Mouse (Mus musculus) thymus, adult 18-20 months (tissue): ENCODE measurements around the gene Zg16.
"Not testable (repeated sequence)": the region's sequence is repeated elsewhere in the genome, so short reads cannot be mapped to it uniquely, and the experiment has no call there.

Source experiments
- DNase-seq, 2 experiments: peaks; one replicate each; pipeline ENCODE4 v3.0.0; 2022; ENCODE audit warnings: mixed read lengths in 2 of 2

Zg16 gene

DNA sequence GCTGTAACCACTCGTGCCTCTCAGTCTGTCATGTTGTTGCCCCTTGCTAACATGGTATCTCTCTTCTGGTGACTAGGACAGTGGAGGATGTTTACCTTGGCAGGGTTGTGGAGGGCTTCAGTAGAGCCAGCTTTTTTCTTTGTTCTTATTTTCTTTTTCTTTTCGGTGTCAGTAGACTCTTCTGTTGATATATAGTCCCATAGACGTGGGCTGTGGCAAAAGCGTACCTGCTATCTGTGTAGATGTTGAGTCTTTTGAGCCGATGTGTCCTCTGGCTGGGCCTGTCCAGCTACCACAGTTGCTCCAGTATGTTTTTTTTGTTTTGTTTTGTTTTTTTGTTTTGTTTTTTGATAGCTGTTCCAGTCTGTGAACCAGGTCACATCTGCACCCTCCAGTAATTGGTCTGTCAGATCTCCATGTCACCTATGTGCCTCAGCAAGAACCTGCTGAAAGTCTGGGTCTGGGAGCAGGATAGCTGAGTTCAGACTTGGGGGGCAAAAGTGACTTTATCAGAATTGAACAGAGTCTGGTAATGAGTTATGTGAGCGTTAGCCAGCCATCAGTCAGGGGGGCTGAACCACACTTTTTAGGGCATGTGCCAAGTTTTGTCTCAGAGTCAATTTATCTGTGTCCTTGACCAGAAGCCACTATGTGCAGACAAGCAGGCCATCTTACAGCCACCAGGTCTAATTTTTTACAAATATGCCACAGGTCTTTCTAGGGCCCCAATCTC, at the start of gene Zg16:
Gene Zg16, minus strand, starts transcription at position 51 of the 733 bp plus-strand sequence.
- DNase-seq: not testable (repeated sequence)

DNA sequence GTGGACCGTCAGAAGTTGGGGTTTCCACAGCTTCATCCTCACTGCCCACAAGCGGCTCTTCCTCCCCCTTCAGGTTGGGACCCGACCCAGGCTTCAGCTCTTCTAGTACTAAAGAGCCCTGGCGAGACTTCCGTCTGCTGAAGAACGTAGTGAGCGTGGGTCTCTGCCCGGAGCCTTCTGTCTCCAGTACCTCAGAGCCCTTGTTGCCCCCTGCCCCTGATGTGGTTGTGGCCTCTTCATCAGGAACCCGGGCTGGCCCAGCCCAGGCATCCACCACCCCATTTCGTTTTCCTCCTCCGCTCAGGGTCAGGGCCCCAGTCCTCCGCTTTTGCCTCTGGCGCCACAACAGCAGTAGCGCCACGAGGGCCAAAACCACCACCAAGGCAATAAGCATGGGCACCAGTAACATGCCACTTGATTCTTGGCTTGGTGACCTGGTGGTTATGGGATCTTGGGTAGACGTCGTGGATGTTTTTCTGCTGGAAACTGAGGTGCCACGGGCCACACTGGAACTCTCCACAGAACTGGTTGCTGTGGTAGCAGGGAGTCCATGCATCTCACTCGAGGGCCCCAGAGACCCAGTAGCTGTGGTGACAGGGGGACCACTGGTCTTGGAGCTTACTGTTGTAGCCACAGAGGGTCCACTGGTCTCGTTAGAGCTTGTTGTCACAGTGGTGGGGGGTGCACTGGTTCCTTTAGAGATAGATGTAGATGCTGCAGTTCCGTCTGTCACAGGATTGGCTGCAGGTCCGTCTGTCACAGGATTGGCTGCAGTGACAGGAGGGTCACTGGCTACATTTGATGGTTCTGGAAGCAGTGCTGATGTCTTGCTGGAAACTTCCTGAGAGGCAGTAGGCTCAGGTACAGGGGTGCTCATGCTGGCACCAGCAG, 49.3 kb upstream of the Zg16 start:
- peak in 1 of 2 experiments; percentile 52 for DNase-seq

DNA sequence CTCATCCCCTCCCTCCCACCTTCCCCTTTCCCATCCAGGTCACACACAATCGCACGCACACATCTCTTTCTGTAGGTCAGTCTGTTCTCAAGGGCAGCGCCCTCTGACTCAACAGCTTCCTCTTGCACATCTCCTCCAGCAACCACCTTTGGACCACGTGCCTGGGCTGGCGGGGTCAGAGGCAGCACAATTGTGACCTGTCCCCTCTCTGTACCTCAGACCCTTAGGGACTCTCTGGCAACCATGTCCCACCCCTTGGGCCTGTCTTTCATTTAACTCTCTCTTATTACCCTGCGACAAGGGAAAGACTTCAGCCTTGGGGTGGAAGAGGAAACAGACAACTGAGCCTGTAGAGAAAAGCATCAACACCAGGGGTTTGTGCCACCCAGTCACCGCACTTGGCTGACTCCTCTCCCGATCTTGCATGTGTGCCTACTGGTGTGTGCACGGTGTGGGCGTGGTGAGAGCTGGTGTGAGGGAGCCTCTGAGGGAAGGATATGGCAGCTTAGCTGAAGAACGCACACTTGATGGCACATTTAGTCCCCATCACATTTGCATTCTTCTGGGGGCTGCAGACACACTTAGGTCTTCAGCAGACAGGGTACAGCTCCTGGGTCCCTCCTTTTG, 47.8 kb upstream of the Zg16 start:
- peak; percentile 34 to 55 for DNase-seq

DNA sequence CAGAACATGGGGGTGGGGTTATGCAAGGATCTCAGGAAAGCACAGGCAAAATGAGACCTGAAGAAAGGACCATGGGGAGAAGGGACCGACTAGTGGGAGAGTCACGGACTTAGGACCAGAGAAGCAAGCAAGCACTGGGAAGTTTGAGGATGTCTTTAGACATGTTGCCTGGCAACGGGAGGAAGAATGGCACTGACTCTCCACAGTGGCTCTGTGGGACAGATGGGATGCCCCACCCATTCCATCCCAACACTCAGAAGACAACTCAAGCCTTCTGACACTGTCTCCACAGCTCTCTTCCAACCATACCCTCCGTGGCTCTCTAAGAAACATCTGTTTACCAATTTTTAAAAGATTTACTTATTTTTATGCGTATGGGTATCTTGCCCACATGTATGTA, 46.0 kb upstream of the Zg16 start:
- DNase-seq: no peak

DNA sequence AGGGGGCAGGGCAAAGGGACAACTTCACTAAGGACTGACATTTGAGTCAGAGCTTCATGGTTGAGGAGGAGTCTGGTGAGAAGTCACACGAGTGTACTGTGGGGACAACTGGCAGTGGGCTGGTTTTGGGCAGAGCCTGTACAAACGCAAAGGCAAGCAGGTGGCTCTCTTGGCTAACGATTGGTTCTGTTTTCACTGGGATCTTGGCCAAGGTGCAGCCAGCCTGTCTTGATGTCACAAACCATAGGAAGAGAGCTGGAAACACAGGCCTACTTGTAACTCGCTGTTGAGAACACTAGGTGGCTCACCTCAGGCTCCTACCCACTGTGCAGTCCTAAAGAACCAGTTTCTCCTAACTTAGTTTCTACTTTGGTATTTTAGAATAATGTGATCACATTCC, 42.5 kb upstream of the Zg16 start:
- DNase-seq: no peak

DNA sequence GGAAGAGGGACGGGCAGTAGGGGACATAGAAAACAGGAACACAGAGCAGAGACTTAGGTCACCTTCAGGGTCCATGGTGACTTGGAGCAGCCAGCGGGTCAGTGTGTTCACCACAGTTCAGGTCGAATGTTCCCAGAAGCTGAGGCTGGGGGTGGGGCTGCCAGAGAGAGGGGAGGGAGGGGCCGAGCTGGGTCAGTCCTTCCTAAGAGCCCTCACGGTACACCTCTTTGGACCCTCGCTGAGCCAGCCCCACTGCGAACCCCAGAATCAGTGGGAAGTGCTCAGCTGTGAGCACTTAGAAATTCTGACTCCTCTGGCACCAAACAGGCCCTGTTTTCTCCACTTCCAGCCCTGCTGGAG, 34.8 kb upstream of the Zg16 start, which contains the start of gene Qprt:
Gene Qprt, minus strand, starts transcription at position 316 of the 360 bp plus-strand sequence.
- DNase-seq: no peak

DNA sequence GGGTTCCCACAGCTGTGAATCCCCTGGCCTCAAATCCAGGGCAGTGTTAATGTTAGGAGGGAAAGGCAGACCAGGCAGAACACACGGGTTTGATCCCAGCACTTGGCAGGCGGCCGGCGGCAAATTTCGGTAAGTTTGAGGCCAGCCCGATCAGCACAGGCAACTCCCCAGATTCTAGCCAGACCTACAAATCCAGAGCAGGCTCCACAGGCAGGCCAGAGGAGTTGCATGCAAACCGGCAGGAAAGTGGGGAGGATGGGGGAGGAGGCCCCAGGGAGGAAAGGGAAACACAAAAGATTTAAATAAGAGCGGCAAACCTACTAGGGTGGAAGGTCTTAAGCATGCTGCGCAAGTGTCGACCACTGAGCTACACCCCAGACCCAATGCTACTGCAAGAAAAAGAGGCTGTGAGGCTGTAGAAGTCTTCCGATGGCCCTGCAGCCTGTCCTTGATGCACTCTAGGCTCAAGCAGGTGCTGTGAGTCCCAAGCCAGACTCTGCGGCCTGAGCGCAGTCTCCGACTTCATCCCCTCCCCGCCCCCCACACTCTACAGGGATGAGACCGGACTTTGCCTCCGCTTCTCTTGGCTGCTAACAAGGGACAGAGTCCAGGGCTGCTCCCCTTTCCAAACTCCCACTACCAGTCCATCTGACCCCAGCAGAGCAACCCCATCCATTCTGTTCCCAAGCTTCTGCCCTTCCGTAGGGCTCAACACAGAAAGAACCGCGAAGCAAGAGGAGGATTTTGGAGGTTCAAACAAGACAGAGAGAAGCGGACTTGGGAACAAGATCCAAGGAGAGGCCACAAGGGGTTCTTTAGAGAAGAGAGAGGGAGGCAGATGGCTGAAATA, 34.2 kb upstream of the Zg16 start:
- no peak for DNase-seq

DNA sequence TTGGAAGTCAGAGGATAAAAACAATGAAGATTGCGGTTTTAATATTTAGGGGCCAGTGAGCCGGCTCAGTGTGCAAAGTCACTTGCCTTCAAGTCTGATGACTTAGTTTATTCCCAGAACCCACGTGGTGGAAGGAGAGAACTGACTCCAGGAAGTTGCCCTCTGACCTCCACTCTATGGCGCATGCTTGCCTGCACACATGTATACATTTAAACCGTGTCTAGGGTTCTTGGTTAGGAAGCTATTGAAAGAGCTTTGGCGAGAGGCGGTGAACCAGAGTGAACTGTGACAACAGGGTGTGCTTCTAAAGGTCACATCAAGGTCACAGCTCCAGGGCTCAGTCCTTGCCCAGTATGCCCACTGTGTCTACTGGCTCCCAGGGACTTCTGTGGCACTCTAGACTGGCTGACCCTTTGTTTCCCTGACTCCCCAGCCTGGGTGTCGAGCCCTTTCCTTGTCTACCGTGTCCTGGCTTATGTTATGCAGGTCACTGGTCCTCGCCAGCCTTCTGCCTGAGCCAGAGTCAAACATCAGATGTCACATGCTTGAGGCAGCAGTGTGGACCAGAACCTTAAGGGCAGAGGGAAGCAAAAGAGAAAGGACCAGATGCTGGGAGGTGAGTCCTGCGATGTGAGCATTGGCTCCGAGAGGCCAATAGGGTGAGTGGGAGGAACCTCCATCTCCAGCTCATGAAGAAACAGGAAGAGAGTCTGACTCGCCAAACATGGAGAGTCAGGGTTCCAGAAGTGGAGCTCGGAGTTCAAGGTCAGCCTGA, 31.7 kb upstream of the Zg16 start:
- no peak for DNase-seq

DNA sequence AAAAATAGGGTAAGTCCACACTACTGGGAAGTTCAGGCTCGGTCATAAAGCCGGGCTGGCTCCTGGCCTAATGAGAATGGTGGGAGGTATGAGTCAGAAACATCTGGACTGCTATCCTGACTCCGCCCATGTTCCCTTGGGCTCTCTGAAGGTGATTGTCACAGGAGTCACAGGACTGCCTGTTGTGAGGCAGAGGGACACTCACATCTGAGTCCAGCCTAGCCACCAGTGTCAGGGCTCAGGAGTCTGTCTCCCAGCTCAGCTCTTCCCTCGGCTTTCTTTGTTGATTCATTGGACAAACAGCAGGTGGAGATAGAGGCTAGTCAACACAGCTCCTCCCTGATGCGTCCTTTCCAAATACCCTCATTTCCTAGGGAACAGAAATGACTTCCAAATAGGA, 30.8 kb upstream of the Zg16 start:
- DNase-seq: no peak

DNA sequence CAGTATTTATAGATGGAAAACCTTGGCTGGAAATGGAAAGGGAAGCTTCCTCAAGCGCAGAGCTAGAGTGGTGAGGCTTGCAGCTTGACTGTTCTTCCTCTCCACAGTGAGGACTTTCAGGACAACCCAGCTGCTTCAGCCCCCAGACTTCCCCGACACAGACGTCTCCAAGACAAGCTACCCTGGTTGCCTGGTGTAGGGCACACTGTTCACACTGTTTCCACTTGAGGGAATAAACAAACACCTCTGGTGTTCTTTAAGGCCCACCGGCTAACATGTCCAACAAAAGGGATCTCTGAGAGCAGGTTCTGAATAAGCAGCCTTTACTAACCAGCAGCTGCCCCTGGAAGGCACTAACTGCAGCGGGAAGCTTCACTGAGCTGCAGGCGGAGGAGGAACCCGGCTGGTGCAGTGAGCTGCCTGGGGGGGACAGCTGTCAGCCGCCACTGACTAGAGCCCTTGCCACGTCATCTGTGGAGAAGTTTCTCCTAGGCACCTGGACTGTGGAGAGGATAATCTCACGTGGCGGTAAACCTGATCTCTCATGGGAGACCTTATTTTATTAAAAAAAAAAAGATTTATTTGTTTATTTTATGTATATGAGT, 29.3 kb upstream of the Zg16 start:
- no peak for DNase-seq

DNA sequence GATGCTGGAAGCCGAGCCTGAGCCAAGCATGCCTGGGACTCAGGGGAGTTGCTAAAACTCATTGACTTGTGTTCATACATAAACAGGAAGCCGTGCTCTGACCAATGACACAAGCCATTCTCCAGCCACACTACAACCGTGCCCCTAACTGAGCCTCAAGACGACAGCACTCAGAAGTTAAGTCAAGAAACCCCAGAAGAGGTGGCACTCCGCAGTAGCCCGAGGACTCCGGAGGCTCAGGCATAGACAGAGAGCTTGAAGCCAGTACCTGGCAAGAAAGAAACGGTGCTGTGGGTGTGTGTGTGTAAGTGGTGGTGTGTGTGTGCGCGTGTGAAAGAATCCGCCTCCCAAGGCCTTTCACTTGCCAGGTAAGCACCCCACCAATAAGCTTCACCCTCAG, 27.8 kb upstream of the Zg16 start:
- DNase-seq: no peak

DNA sequence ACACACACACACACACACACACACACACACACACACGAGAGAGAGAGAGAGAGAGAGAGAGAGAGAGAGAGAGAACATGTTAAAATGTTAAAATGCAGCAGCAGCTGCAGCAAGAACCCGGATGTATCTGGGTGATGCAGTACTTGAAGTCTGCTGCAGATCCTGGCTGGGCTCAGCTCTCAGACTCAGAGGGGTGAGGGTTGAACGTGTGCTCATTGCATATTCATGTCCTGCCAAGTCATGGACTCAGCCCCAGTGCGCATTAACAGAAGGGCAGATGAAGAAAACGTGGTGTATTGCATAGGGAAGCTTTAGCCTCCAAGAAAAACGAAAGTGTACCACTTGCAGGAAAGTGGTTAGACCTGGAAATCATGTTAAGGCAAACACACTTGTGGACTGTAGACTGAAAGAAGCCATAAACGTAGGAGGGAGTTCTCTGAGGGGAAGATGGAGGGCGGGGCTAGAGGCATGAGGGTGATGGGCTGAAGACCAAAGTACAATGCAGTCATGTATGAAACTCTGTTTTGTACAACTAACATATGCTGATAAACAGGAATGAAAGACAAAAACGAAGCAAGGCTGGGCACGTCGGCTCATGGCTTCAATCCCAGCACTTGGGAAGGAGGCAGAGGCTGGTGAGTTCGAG, 26.6 kb upstream of the Zg16 start:
- no peak for DNase-seq

DNA sequence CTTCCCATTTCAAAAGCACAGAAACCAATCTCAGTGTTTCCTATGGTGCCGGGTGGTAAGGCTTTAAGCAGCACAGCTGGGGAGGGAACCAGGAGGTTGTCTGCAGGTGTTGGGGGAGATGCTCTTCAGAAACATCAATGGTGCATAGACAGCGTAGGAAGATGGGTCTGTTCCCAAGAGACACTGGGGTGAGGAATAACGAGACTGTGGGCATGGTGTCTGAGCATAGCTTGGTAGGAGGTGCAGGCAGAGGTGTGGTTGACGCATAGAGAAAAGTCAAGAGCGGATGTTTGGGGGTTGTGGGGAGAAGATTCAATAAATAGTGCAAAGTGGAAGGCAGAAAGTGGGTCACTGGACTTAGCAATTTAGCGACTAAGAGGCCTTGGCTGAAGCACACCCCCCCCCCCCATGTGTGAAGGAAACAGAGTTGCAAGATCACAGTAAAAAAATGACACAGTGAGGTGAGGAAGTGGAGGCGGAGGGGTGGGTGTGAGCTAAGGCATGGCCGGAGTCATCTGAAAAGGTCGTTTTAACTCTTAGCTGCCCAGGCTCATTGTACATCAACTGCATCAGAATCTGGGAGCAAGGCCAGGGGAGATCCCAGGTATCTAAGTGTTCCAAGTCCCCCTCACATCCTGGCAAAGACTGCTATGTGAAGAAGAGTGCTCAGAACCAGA, 25.9 kb upstream of the Zg16 start:
- no peak for DNase-seq

DNA sequence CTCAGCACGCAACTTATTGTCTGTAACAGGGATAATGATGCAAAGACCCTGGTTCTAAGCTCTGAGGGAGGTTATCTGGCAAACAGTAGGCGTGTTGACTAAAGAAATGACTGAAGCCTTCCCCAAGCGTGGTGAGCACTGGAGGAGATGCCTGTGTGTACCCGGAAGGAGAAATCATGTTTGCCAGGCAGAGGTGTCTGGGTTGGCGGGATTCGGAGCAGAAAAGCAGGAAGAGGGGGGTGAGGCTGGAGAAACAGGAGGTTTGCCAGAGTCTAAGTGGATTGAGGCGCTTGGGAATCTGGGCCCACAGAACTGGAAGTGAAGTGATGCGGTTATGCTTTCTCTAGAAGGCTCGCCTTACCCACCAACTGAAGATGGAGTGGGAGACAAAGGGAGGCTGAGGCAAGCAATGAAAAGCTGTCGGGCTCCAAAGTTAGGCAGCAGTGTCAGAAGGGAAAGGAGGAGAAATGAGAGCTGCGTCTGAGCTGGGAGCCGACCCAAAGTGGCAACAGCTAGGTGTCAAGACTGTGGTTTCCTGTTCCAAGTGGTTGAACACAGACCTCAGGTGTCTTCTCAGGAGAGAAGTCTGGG, 25.2 kb upstream of the Zg16 start:
- no peak for DNase-seq

DNA sequence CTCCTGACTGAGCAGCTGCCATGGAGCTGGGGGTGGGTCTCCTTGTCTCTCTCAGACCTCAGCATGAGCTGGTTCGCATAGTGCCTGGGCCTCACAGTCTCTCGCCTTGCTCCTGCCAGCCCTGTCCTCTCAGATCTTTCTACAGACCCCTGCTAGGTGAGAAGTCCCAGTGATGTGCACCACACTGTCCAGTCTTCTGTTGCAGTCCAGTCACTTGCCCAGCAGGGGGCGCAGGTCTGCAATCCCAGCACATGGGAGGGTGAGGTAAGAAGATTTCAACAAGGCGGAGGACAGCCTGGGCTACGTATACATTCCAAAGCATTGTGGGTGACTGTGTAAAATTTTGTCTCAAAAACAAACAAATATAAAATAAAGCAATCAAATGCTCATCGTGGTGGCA, 24.3 kb upstream of the Zg16 start:
- peak; percentile 55 to 71 for DNase-seq

DNA sequence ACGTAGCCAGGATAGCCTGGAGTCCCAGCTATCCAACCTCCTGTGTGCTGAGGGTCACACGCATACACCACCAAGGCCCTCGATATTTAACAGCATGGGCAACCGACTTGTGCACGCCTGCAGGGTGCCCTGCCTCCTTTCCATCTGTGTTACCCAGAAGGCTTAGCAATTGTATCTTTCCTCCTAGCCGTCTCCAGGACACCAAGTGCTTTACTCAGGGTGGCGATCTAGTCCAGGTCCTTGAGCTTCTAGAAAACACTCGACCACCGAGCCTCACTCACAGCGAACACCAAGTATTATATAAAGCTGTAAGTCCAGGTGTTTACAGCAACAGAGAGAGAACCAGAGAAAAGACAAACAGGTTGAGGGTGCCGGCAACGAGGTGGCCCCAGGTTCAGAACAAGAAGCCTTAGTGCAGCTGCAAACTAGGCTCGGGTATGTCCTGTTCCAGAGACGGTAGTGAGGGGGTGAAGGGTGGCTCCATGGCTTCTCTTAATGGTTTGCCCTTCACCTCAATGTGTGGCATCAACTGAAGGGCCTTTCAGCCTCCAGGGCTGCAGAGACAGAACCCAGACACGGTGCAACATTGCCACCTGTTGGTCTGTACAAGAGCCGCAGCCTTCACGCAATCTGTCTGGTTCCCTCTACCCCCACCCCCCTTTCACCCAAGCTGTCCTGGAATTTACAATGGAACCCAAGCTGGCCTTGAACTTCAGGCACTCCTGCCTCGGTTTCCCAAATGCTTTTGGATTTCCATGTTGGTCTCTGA, 23.3 kb upstream of the Zg16 start:
- DNase-seq: peak; percentile 45 to 65

DNA sequence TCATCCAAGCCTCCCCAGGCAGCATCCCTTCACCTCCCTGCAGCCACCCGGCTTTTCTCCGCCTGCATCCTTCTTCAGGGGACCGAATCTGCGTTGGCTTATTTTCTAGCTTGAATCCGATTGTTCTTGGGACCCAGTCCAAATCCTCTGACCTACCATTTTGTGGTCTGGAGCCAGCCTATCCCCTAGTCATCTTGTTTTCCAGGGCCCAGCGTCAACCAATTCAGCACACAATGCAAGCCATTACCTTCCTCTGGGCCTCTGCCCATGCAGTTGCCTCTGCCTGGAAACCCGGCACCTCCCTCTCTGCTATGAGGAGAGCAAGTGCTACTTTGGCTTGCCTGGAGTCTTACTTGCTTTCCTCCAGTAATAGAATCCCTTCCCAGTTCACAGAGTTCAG, 18.4 kb upstream of the Zg16 start:
- no peak for DNase-seq

DNA sequence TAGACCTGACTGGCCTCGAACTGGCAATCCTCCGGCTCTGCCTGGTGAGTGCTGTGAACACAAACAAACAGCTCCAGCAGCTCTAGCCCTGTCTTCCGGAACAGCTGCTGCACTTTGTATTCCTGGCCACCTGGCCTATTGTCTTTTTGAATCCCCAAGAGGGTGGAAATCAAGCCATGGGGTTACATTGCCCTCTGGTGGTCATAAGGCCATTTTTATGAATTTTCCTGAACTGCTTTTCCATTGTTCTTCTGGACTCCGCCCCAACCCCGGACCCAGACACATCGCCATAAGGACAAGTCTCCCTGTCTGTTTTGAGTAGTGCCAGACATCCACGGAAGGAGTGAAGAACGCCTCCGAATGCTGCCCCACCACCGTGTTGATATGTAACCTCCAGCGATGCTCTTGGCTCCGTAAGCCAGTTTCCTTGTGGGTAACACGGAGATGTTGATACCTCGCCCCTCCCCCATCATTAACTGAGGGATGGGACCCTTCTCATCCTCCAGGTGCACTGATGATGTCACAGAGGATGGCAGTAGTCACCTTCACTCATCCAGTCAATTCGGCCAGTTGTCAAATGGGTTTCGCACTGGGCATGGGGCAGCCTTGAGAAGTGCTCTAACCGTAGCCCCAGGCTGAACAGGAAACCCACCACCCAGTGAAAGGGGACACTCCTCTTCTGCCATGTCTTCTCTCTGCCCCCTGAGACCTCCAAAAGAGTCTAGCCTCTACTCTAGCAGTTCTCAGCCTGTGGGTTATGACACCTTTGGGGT, 17.6 kb upstream of the Zg16 start:
- peak; percentile 47 to 81 for DNase-seq
